8 mouse cellular contexts compared by ENCODE assay signal in the genomic region with DNA sequence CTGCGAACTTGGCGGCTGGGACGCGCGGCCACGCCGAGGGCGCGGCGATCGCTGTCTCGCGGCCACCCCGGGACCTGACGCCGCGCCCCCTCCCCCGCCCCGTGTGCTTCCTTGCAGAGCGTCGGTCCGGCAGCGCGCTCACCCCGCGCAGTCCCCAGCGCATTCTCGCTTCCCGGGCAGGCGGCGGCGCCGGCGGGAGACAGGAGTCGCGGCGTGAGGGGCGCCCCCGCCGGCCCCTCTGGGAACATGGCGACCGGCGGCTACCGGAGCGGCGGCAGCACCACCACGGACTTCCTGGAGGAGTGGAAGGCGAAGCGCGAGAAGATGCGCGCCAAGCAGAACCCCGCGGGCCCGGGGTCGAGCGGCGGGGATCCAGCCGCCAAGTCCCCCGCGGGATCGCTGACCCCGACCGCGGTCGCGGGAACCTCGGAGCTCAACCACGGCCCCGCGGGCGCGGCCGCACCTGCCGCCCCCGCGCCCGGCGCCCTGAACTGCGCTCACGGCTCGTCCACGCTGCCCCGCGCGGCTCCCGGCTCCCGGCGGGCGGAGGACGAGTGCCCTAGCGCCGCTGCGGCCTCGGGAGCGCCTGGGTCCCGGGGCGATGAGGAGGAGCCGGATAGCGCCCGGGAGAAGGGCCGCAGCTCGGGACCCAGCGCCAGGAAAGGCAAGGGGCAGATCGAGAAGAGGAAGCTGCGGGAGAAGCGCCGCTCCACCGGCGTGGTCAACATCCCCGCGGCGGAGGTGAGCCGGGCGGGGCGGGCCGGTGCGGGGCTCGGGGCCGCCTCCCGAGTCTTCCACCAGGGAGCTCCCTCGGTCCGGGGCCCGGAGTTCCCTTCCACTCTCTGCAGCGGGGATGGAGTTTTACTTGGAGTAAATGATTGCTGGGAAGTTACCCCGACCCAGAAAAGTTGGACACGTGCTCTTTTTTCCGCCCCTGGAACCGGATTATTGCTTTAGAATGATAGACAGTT. TPM values are rescaled to one million over a fixed set of nuclear protein-coding genes. Genes with fewer than 3 reads are reported as not detected.
DNase-seq lines count a peak whose midpoint lies in the region; ATAC-seq and TF ChIP-seq lines count a peak whose summit lies in the region.

No protein-coding gene starts in this region.

- H3K9me3 ChIP-seq in intestine, embryonic 15.5 days: no peaks in the 10 kb centered on the region

- peak overlapping the region; percentile 90 for H3K27ac ChIP-seq in intestine, embryonic 15.5 days
- H3K27ac ChIP-seq in liver, adult 2 months (replicated peaks; ENCODE audit: insufficient read depth, low read depth, low read length): peak overlapping the region; percentile 80

- peak overlapping the region; percentile 47 for H3ac ChIP-seq in myocyte (ENCODE audit: control insufficient read depth, insufficient read length)

- no peaks in the 10 kb centered on the region for H3K36me3 ChIP-seq in intestine, embryonic 15.5 days
- no peaks in the 10 kb centered on the region; the same call in 1 of the 2 replicates for H3K36me3 ChIP-seq in liver, adult 2 months (ENCODE audit: control insufficient read depth, insufficient read depth, low read length)
- H3K36me3 ChIP-seq in myocyte (ENCODE audit: control insufficient read depth, insufficient read depth): no peaks in the 10 kb centered on the region

- 1% methylated on average over 92 of the region's 129 CpGs for WGBS in intestine, embryonic 15.5 days
- under 1% methylated on average over 125 of the region's 129 CpGs for WGBS in liver, adult 2 months

- no peaks in the 10 kb centered on the region for H3K27me3 ChIP-seq in intestine, embryonic 15.5 days (replicated peaks)
- H3K27me3 ChIP-seq in liver, adult 2 months (ENCODE audit: control insufficient read depth, insufficient read depth, low read length): no peaks in the 10 kb centered on the region
- no peaks in the 10 kb centered on the region for H3K27me3 ChIP-seq in myocyte (ENCODE audit: control insufficient read depth, insufficient read depth, insufficient read length)

- ATAC-seq in granulocyte monocyte progenitor cell, adult 5-6 weeks (replicated peaks; ENCODE audit: poor library complexity, severe bottlenecking): peak; percentile 40
- peak; percentile 45 for ATAC-seq in intestine, embryonic 15.5 days

- H3K4me3 ChIP-seq in intestine, embryonic 15.5 days (replicated peaks): peak overlapping the region; percentile 87
- H3K4me3 ChIP-seq in liver, adult 2 months (ENCODE audit: insufficient read depth, low read depth, low read length): peak overlapping the region; percentile 95
- peak overlapping the region; percentile 22 for H3K4me3 ChIP-seq in myocyte

- 0 out of 2 replicates have a peak, but pooled peaks cover 9% of the 10 kb centered on the region for H3K4me1 ChIP-seq in intestine, embryonic 15.5 days (replicated peaks)
- peaks cover 2% of the 10 kb centered on the region; the same call in 1 of the 2 replicates for H3K4me1 ChIP-seq in liver, adult 2 months (ENCODE audit: control insufficient read depth, insufficient read depth, low read length)

- peak overlapping the region; percentile 85 for H3K4me2 ChIP-seq in intestine, embryonic 15.5 days (replicated peaks)
- peak overlapping the region; percentile 71 for H3K4me2 ChIP-seq in myocyte (ENCODE audit: low read depth)

- TF ChIP-seq CTCF in liver, adult 2 months (IDR thresholded peaks at IDR 0.05; ENCODE audit: low read depth, low read length): peak; percentile 29

- no peak for TF ChIP-seq POLR2A in liver, adult 2 months (IDR thresholded peaks at IDR 0.05; ENCODE audit: extremely low read depth, insufficient read depth, low read length)
- TF ChIP-seq POLR2A in myocyte (IDR thresholded peaks at IDR 0.05; ENCODE audit: insufficient read length, low read depth): no peak

- H3K79me2 ChIP-seq in liver, adult 2 months (ENCODE audit: control insufficient read depth, insufficient read depth, low read length): peaks cover 10% of the 10 kb centered on the region; the same call in 1 of the 2 replicates
- H3K79me2 ChIP-seq in myocyte (ENCODE audit: control insufficient read depth, insufficient read depth): no peaks in the 10 kb centered on the region

- DNase-seq in spleen, adult 12 weeks (ENCODE audit: low spot score): peak; percentile 47
- DNase-seq in spleen, postnatal 4 days (ENCODE audit: low spot score in 2 of 2): no peak
- DNase-seq in cerebellum, postnatal 36 days: peak; percentile 27 to 41
- DNase-seq in liver, adult 2 months (ENCODE audit: extremely low read depth, low read depth, low spot score): peak; percentile 25
- peak; percentile 37 for DNase-seq in thymus, postnatal 4 days

- peak overlapping the region; percentile 82 for H3K9ac ChIP-seq in intestine, embryonic 15.5 days
- H3K9ac ChIP-seq in liver, adult 2 months (ENCODE audit: low read depth, low read length): peak overlapping the region; percentile 92

TF ChIP-seq in myocyte, 11 proteins besides CTCF, POLR2A, EP300 and RAD21:
- TF ChIP-seq MYOG (IDR thresholded peaks at IDR 0.05; ENCODE audit: control insufficient read depth in 1 of 3, insufficient read depth in 1 of 3, insufficient read length in 2 of 3, low read depth in 2 of 3): peak in 1 of 3 experiments; percentile 3
- no peak for TF ChIP-seq CEBPB (IDR thresholded peaks at IDR 0.05; ENCODE audit: insufficient read depth, poor library complexity, severe bottlenecking)

RNA-seq across cellular contexts. Expression of a gene that starts 0.9 kb away (rescaled TPM):
- total RNA-seq in granulocyte monocyte progenitor cell, adult 5-6 weeks (2014; fragmentation: Nextera tagmentation): 1.0 TPM in 1 of 2 replicates, not detected in the other
- total RNA-seq in granulocyte monocyte progenitor cell, adult 5-6 weeks (2017): not detected in 2 replicates
- 10.0 and 11.8 TPM in 2 replicates for polyA plus RNA-seq in intestine, embryonic 15.5 days (2015; fragmentation: Nextera tagmentation; extraction: Ambion mirVana)
- total RNA-seq in liver, adult 2 months (2014; rRNA removed): 7.1 and 7.5 TPM in 2 replicates
- polyA plus RNA-seq in liver, adult 2 months (2012; rRNA removed): 5.0 and 5.3 TPM in 2 replicates
- polyA plus RNA-seq in myocyte (2012; fragmentation: generic; extraction: Trizol): 2.9 TPM

Comparison
In these comparisons a context has a peak if more than half of its experiments do, and no peak if none do; other contexts are left out.
1. DNase-seq: peak in spleen, adult 12 weeks (single experiment), cerebellum, postnatal 36 days (2 of 2), liver, adult 2 months (single experiment) and thymus, postnatal 4 days (single experiment); none in spleen, postnatal 4 days (0 of 2).
2. H3K4me3 ChIP-seq: peak in every context shown above with its lines; median percentile 95 in liver, adult 2 months; 87 in intestine, embryonic 15.5 days; 22 in myocyte.